Mouse (Mus musculus) erythroid progenitor cell, adult 5-6 weeks (primary cell): ENCODE data around the gene Mettl25. TPM values are rescaled to one million over a fixed set of nuclear protein-coding genes. Genes with fewer than 3 reads are reported as not detected.

Source experiments
- ATAC-seq: replicated peaks from 2 replicates; pipeline ENCODE4 v1.8.0; 2016; ENCODE audit warnings: moderate number of reproducible peaks, mild to moderate bottlenecking, moderate TSS enrichment, inconsistent platforms; ENCODE audit not compliant: poor library complexity, low FRiP score, severe bottlenecking
- total RNA-seq, 2 experiments: library from RNA; stranded (forward) in 1 of 2; stranded (reverse) in 1 of 2; fragments of 150-400 nt in 1 of 2; fragments of 186-747, 209-891 nt in 1 of 2; gene quantifications; 2 replicates each; pipeline versions ENCODE4 v1.2.3 to v1.2.4; 2015 to 2017; ENCODE audit warnings: low replicate concordance in 2 of 2

Gene Mettl25
- total RNA-seq, 2 experiments from 2014 or later, result 0.68 to 3.4 TPM

- ATAC-seq, result no peak
Measured at GRCm38 (mm10) chr10:105760046-105760445, 81.1 kb downstream of the Mettl25 start.

GRCm38 (mm10) chr10:105753831-105754605 lies 87.2 kb downstream of the Mettl25 start:
- ATAC-seq, result no peak

GRCm38 (mm10) chr10:105746019-105746418 lies 95.2 kb downstream of the Mettl25 start:
- ATAC-seq, result no peak

- ATAC-seq, result no peak
Measured at GRCm38 (mm10) chr10:105741736-105742135, 99.4 kb downstream of the Mettl25 start.

GRCm38 (mm10) chr10:105738942-105739341 lies 102.2 kb downstream of the Mettl25 start:
- no peak for ATAC-seq

GRCm38 (mm10) chr10:105727798-105728197 lies 113.4 kb downstream of the Mettl25 start:
- no peak for ATAC-seq

GRCm38 (mm10) chr10:105727353-105727752 lies 113.8 kb downstream of the Mettl25 start:
- no peak for ATAC-seq

- no peak for ATAC-seq
Measured at GRCm38 (mm10) chr10:105714844-105715243, 126.3 kb downstream of the Mettl25 start.

- no peak for ATAC-seq
Measured at GRCm38 (mm10) chr10:105714366-105714765, 126.8 kb downstream of the Mettl25 start.

- ATAC-seq, result no peak
Measured at GRCm38 (mm10) chr10:105713222-105713621, 128.0 kb downstream of the Mettl25 start.

Other genes with a start within 250 kb of the Mettl25 start
- 11.3 and 28.8 TPM in 2 replicates for gene Ccdc59, start 313 bp downstream of the Mettl25 start, total RNA-seq (2015; ENCODE audit: low replicate concordance)
- gene Ccdc59, start 313 bp downstream of the Mettl25 start, total RNA-seq (2017; ENCODE audit: low replicate concordance), result 8.2 and 15.1 TPM in 2 replicates